Mouse (Mus musculus): ENCODE measurements around the gene Myrip. TPM values are rescaled to one million over a fixed set of nuclear protein-coding genes. Genes with fewer than 3 reads are reported as not detected.

Myrip gene
- polyA plus RNA-seq, 1 experiment, result not detected

DNA sequence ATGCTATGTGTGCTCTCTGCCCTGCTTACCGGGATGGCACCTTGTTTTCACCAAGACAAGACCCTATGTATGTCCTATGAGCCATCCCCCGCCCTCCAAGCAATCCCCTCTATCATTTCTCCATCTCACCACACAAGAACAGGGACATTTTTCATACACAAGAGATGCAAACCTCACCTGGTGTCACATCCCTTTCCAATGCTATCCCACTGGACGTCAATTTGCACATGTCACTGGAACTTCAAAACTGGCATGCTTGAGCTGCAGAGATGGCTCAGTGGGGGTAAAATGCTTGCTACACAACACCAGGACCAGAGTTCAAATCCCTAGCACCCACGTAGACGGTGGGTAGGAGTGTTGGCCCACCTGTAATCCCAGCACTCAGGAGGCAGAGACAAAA, 196.7 kb downstream of the Myrip start:
- H3K36me3 ChIP-seq (replicated peaks; ENCODE audit: low read length), result peaks cover 38% of the 10 kb centered on the region
- H3K4me3 ChIP-seq (replicated peaks), result no peak overlapping the region
- H3K27me3 ChIP-seq (replicated peaks), result no peaks in the 10 kb centered on the region
- H3K9me3 ChIP-seq, result no peaks in the 10 kb centered on the region
- peaks cover 40% of the 10 kb centered on the region for H3K4me1 ChIP-seq
- no peak for TF ChIP-seq GATA1 (IDR thresholded peaks at IDR 0.05; ENCODE audit: borderline replicate concordance, low read length)
- no peak for TF ChIP-seq FLI1 (IDR thresholded peaks at IDR 0.05; ENCODE audit: low read length)

DNA sequence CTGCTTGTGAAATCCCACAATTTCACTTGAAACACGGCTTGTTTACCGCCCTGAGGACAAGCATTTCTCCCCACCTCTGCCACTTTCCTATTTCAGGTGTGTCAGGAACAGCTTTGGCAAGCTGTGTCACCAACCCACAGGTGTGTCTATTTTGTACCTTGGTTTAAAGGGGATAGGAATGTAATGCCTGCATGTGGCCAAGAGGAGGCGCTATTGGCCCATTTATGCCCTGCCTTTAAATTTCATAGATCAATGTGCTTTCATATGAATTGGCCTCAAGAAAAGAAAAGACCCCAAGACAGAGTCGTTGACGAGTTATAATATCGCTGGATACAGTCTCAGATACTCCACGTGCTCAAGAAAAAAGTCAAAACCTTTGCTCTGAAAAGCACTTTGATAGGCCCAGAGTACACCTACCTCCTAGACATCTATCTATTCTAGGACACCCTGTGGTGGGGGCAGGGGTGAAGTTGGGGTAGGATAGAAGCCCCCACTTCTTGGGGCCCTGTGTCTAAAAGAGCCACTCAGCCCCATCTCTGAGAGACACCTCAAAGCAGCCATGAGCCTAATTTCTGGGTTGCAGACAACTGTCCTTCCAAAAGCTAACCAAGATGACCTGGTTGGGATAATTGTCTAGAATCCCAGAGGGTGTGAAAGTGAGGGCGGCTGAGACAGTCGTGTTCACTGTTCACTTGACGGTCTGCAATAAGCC, 200.0 kb downstream of the Myrip start:
- H3K9me3 ChIP-seq, result peaks cover 7% of the 10 kb centered on the region
- TF ChIP-seq GATA1 (IDR thresholded peaks at IDR 0.05; ENCODE audit: borderline replicate concordance, low read length), result no peak
- no peak for TF ChIP-seq FLI1 (IDR thresholded peaks at IDR 0.05; ENCODE audit: low read length)
- H3K4me1 ChIP-seq, result peaks cover 33% of the 10 kb centered on the region
- peaks cover 11% of the 10 kb centered on the region for H3K36me3 ChIP-seq (replicated peaks; ENCODE audit: low read length)
- no peaks in the 10 kb centered on the region for H3K27me3 ChIP-seq (replicated peaks)
- H3K4me3 ChIP-seq (replicated peaks), result no peak overlapping the region

DNA sequence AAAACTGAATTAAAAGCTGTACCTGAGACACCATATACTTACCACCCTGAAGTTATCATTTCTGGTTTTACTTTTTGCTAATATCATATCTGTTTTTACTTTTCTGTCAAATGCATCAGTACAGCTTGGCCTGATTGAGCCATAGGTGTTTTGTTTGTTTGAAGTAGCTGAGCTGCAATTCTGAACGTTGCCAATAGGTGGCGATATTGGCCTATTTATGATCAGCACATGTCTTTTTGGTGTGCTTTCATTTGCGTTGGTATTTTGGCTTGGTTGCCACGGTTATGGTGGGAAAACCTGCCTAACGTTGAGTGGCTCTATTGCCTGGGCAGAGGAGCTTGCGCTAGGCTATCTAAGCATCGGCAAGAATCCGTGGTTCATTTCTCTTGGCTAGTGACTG, 200.7 kb downstream of the Myrip start:
- no peak for TF ChIP-seq FLI1 (IDR thresholded peaks at IDR 0.05; ENCODE audit: low read length)
- no peak for TF ChIP-seq GATA1 (IDR thresholded peaks at IDR 0.05; ENCODE audit: borderline replicate concordance, low read length)
- Histone ChIP-seq H3K9me3 (peaks cover 13% of the 10 kb centered on the region), H3K4me3 (replicated peaks) (peak overlapping the region; percentile 82), H3K36me3 (replicated peaks; ENCODE audit: low read length) (peaks cover 6% of the 10 kb centered on the region), H3K27me3 (replicated peaks) (no peaks in the 10 kb centered on the region), H3K4me1 (peaks cover 30% of the 10 kb centered on the region)

DNA sequence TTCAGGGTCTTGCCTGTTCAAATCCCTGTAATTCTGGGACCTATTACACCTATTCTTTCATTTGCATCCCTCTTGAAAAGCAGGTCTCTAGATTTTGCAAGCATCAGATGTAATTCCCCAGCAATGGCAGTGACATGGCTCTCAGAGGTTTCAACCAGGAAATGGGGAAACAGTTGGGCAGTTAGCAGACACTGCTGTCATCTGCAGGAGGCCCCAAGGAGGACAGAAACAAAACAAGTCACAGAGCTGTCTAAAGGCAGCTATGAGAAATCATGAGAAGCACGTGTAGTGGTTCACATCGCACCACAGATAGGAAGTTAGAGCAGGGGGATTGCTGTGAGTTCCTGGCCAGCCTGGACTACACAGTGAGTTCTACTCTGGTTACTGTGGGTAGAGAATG, 203.1 kb downstream of the Myrip start:
- Histone ChIP-seq H3K27me3 (replicated peaks) (peaks cover 5% of the 10 kb centered on the region), H3K9me3 (peaks cover 26% of the 10 kb centered on the region), H3K36me3 (replicated peaks; ENCODE audit: low read length) (no peaks in the 10 kb centered on the region), H3K4me3 (replicated peaks) (no peak overlapping the region), H3K4me1 (peaks cover 23% of the 10 kb centered on the region)
- no peak for TF ChIP-seq FLI1 (IDR thresholded peaks at IDR 0.05; ENCODE audit: low read length)
- no peak for TF ChIP-seq GATA1 (IDR thresholded peaks at IDR 0.05; ENCODE audit: borderline replicate concordance, low read length)

DNA sequence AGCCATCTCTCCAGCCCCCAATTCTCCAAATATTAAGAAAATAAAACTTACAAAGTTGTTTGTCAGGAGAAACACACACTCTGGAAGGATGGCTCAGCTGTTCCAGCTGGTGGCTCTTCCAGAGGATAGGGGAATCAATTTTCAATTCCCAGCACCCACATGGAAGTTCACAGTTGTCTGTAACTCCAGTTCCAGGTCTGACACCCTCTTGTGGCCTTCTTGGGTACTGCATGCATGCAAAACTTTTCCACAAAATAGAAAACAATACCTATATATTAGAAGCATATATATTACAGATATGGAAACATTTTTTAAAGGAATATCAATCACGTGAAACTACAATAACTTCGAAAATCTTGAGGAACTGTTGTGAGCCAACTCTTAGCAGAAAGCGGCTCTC, 210.5 kb downstream of the Myrip start:
- Histone ChIP-seq H3K4me3 (replicated peaks) (no peak overlapping the region), H3K4me1 (peaks cover 8% of the 10 kb centered on the region), H3K36me3 (replicated peaks; ENCODE audit: low read length) (no peaks in the 10 kb centered on the region), H3K27me3 (replicated peaks) (peaks cover 13% of the 10 kb centered on the region), H3K9me3 (peaks cover 36% of the 10 kb centered on the region)
- no peak for TF ChIP-seq GATA1 (IDR thresholded peaks at IDR 0.05; ENCODE audit: borderline replicate concordance, low read length)
- no peak for TF ChIP-seq FLI1 (IDR thresholded peaks at IDR 0.05; ENCODE audit: low read length)

DNA sequence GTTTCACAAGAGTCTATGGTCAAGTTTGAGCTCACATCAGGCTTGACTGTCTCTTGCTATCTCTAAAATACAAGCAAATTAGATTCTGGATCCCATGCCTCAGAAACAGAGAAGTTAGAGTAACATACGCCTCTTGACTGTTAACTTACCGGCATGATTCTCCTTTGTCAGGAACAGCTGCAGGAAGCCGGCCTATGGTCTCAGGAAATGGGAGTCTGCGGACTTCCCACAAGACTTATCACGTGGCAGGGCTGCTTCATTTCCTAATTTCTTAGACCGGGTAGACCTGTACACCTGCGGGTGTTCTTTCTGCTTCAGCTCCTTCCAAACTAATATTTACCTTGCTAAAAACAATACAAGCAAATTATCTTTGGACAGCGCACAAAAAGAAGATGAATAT, 215.4 kb downstream of the Myrip start:
- TF ChIP-seq FLI1 (IDR thresholded peaks at IDR 0.05; ENCODE audit: low read length) (no peak), GATA1 (IDR thresholded peaks at IDR 0.05; ENCODE audit: borderline replicate concordance, low read length) (no peak)
- Histone ChIP-seq H3K36me3 (replicated peaks; ENCODE audit: low read length) (no peaks in the 10 kb centered on the region), H3K4me1 (peaks cover 15% of the 10 kb centered on the region), H3K27me3 (replicated peaks) (peaks cover 15% of the 10 kb centered on the region), H3K9me3 (peaks cover 21% of the 10 kb centered on the region), H3K4me3 (replicated peaks) (peak overlapping the region; percentile 5)

DNA sequence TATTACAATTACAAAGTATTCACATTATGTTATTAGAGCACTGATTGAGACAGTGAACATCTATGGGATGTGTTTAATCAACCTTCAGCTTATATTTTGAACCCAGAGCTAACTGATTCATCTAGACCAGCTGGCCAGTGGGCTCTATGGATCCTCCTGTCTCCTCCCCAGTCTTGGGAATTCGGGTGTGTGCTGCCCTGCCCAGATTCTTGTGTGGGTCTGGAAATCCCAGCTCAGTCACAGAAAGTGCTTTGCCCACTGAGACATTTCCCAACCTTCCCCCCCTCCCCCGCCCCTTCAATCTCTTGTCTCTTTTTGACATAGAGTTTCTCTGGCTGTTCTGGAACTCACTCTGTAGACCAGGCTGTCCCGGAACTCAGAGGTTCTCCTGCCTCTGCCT, 217.6 kb downstream of the Myrip start:
- H3K4me1 ChIP-seq, result peaks cover 15% of the 10 kb centered on the region

DNA sequence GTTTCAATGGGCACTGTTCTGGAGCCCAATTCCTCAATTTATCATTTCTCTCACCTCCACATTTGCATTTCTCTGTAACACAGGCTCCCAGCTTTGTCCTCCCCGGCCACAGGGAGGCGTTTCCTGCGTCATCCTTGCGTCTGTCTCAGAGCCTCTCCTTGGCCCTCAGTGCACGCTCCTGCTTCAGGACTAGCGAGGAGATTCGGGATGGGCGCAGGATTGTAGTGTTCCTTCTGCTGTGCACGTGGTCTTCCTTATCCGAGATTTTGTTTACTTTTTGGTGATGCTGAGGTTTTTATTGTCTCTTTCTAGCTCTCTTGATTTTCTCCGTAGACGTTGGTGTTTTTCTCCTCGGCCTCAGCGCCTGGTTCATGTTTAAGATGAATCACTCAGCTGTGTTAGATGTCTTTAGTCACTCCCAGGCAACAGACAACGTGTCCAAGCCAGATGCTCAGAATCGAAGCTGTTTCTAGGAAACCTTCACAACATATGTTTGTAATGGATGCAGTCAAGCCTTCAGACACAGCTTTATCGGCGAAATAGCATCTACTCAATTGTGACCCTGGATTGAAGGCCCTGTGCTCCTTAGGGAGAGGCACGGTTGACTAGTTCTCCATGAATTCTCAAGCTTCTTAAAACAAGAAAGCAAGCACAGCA, 218.3 kb downstream of the Myrip start:
- Histone ChIP-seq H3K4me3 (replicated peaks) (no peak overlapping the region), H3K27me3 (replicated peaks) (peaks cover 23% of the 10 kb centered on the region), H3K4me1 (peaks cover 15% of the 10 kb centered on the region), H3K9me3 (no peaks in the 10 kb centered on the region), H3K36me3 (replicated peaks; ENCODE audit: low read length) (no peaks in the 10 kb centered on the region)
- no peak for TF ChIP-seq FLI1 (IDR thresholded peaks at IDR 0.05; ENCODE audit: low read length)
- no peak for TF ChIP-seq GATA1 (IDR thresholded peaks at IDR 0.05; ENCODE audit: borderline replicate concordance, low read length)

More for the DNA sequence above, 217.6 kb downstream of the Myrip start:
- H3K9me3 ChIP-seq, result peaks cover under 1% of the 10 kb centered on the region; the same call in 1 of the 2 replicates
- peaks cover 21% of the 10 kb centered on the region for H3K27me3 ChIP-seq (replicated peaks)
- H3K36me3 ChIP-seq (replicated peaks; ENCODE audit: low read length), result no peaks in the 10 kb centered on the region
- no peak for TF ChIP-seq FLI1 (IDR thresholded peaks at IDR 0.05; ENCODE audit: low read length)
- no peak for TF ChIP-seq GATA1 (IDR thresholded peaks at IDR 0.05; ENCODE audit: borderline replicate concordance, low read length)
- no peak overlapping the region for H3K4me3 ChIP-seq (replicated peaks)

DNA sequence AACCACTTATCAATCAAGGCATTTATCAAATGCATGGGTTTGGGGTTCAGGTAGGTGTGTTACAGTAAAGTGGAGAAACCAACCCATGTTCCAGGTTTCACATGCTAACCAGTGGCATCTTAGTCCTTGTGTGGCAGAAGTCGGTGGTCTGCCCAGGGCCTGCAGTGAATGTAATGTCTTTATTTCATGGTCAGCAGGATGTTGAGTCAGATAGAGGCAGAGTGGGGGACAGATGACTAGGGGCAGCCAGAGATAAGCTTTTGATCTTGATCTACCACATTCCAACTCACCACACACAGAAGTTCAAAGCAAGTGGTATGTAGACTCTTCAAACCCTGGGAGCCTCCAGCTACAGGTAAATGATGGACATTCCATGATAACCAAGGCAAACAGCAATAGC, 219.8 kb downstream of the Myrip start:
- Histone ChIP-seq H3K9me3 (no peaks in the 10 kb centered on the region), H3K27me3 (replicated peaks) (peaks cover 28% of the 10 kb centered on the region), H3K36me3 (replicated peaks; ENCODE audit: low read length) (no peaks in the 10 kb centered on the region), H3K4me3 (replicated peaks) (no peak overlapping the region), H3K4me1 (peaks cover 14% of the 10 kb centered on the region)
- TF ChIP-seq GATA1 (IDR thresholded peaks at IDR 0.05; ENCODE audit: borderline replicate concordance, low read length), result no peak
- no peak for TF ChIP-seq FLI1 (IDR thresholded peaks at IDR 0.05; ENCODE audit: low read length)

Other genes starting within 250 kb of the Myrip start
- gene Cx3cr1, start 231.6 kb upstream of the Myrip start, polyA plus RNA-seq (2012; ENCODE audit: insufficient read depth, low replicate concordance), result 0.73 TPM in 1 of 2 replicates, not detected in the other
- gene Ccr8, start 209.4 kb upstream of the Myrip start, polyA plus RNA-seq (2012; ENCODE audit: insufficient read depth, low replicate concordance), result not detected in 2 replicates
- 45.8 and 48.0 TPM in 2 replicates for gene Slc25a38, start 191.1 kb upstream of the Myrip start, polyA plus RNA-seq (2012; ENCODE audit: insufficient read depth, low replicate concordance)
- gene Rpsa, start 173.8 kb upstream of the Myrip start, polyA plus RNA-seq (2012; ENCODE audit: insufficient read depth, low replicate concordance), result 5,619 and 7,213 TPM in 2 replicates
- gene Mobp, start 151.8 kb upstream of the Myrip start, polyA plus RNA-seq (2012; ENCODE audit: insufficient read depth, low replicate concordance), result not detected in 2 replicates
- 112 and 150 TPM in 2 replicates for gene Eif1b, start 190.7 kb downstream of the Myrip start, polyA plus RNA-seq (2012; ENCODE audit: insufficient read depth, low replicate concordance)
- not detected in 2 replicates for gene Entpd3, start 238.3 kb downstream of the Myrip start, polyA plus RNA-seq (2012; ENCODE audit: insufficient read depth, low replicate concordance)